Mouse (Mus musculus) liver, embryonic 16.5 days (tissue): ENCODE results near the gene Krt80. TPM values are rescaled to one million over a fixed set of nuclear protein-coding genes. Genes with fewer than 3 reads are reported as not detected.

ENCODE experiments used
- ATAC-seq: fragments of 200-750 bp; cut with Nextera tagmentation; 2 replicates; pipeline ENCODE4 v1.8.0; 2017; ENCODE audit warnings: low read depth, mild to moderate bottlenecking, moderate number of reproducible peaks, moderate library complexity
- H3K27ac ChIP-seq: fragments of 300-500 bp; sonication (generic); 2 replicates; pipeline ENCODE4 v1.5.1; 2014; ENCODE audit warnings: mild to moderate bottlenecking, low read length
- H3K27me3 ChIP-seq: fragments of 300-500 bp; sonication (generic); 2 replicates; pipeline ENCODE4 v1.6.1; 2014; ENCODE audit warnings: low read depth, low read length, mixed read lengths; ENCODE audit not compliant: control insufficient read depth, insufficient read depth
- H3K36me3 ChIP-seq: fragments of 300-500 bp; sonication (generic); 2 replicates; pipeline ENCODE4 v1.6.1; 2014; ENCODE audit warnings: mild to moderate bottlenecking; ENCODE audit not compliant: control insufficient read depth, insufficient read depth
- H3K4me1 ChIP-seq: fragments of 300-500 bp; sonication (generic); 2 replicates; pipeline ENCODE4 v1.6.1; 2014; ENCODE audit warnings: low read depth, low read length, mixed read lengths; ENCODE audit not compliant: control insufficient read depth
- H3K4me2 ChIP-seq: fragments of 300-500 bp; sonication (generic); 2 replicates; pipeline ENCODE4 v1.6.1; 2014; ENCODE audit warnings: low read depth, low read length, mixed read lengths
- H3K4me3 ChIP-seq: fragments of 300-500 bp; sonication (generic); 2 replicates; pipeline ENCODE4 v1.5.1; 2014; ENCODE audit warnings: low read depth, mild to moderate bottlenecking, low read length
- H3K9ac ChIP-seq: fragments of 300-500 bp; sonication (generic); 2 replicates; pipeline ENCODE4 v1.6.1; 2014; ENCODE audit warnings: low read depth, low read length
- H3K9me3 ChIP-seq: fragments of 300-500 bp; sonication (generic); replicated peaks from 2 replicates; pipeline ENCODE4 v1.6.1; 2016; ENCODE audit warnings: low read length; ENCODE audit not compliant: control insufficient read depth
- WGBS: fragments of 180-500 bp; shearing (Covaris S2); extraction: QIAGEN DNeasy Blood & Tissue Kit; methylation state at CpG from one replicate; pipeline ENCODE4 v1.1.7; 2014; ENCODE audit not compliant: insufficient replicate concordance; 5-methylcytosine and 5-hydroxymethylcytosine counted together
- polyA plus RNA-seq: library from polyadenylated mRNA; unstranded; fragments of >200 nt; fragmentation: Nextera tagmentation; extraction: Ambion mirVana; gene quantifications from 2 replicates; pipeline ENCODE4 v1.2.1, GENCODE M21; 2015

The Krt80 gene
- polyA plus RNA-seq, 1 experiment from 2014 or later = 0.52 TPM

- Histone ChIP-seq H3K36me3 (no peaks in the 10 kb centered on the region), H3K27ac (no peak overlapping the region), H3K4me1 (peaks cover 2% of the 10 kb centered on the region; the same call in 1 of the 2 replicates), H3K9me3 (no peaks in the 10 kb centered on the region), H3K4me2 (no peak overlapping the region), H3K27me3 (no peaks in the 10 kb centered on the region), H3K4me3 (no peak overlapping the region), H3K9ac (no peak overlapping the region)
- ATAC-seq = no peak
- 48% methylated on average over 15 of the region's 15 CpGs for WGBS
Measured at GRCm38 (mm10) chr15:101371141-101371985, 1.4 kb upstream of the Krt80 start.

GRCm38 (mm10) chr15:101369382-101370100, 421 bp downstream of the Krt80 start:
- Histone ChIP-seq H3K9me3 (no peaks in the 10 kb centered on the region), H3K27ac (no peak overlapping the region), H3K9ac (no peak overlapping the region), H3K4me2 (no peak overlapping the region), H3K4me3 (no peak overlapping the region), H3K36me3 (no peaks in the 10 kb centered on the region), H3K4me1 (0 out of 2 replicates have a peak, but pooled peaks cover 2% of the 10 kb centered on the region), H3K27me3 (no peaks in the 10 kb centered on the region)
- WGBS = 61% methylated on average over 12 of the region's 12 CpGs
- ATAC-seq = no peak

GRCm38 (mm10) chr15:101368502-101369381, 1.2 kb downstream of the Krt80 start:
- Histone ChIP-seq H3K27me3 (no peaks in the 10 kb centered on the region), H3K27ac (no peak overlapping the region), H3K4me3 (no peak overlapping the region), H3K4me2 (no peak overlapping the region), H3K9ac (no peak overlapping the region), H3K4me1 (0 out of 2 replicates have a peak, but pooled peaks cover 2% of the 10 kb centered on the region), H3K9me3 (no peaks in the 10 kb centered on the region), H3K36me3 (no peaks in the 10 kb centered on the region)
- WGBS = 59% methylated on average over 11 of the region's 11 CpGs
- ATAC-seq = no peak

DNA sequence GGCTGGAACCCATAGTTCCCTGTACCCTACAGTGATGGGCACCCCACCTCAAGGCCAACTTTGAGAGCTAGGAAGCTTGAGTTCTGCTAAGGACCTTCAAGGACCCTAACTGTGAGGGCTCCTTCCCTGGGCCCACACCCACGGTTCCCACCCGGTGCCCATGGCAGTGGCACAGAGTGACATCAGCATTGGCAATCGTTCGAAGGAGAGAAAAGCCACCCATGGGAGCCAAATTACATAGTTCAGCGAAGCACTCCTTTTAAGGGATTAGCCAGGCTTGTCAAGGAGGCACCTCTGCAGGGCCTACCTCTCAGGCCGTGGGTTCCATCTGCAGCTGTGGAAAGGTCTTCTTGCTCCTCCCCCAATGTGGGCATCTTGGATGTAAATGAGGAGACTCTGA, 1.9 kb downstream of the Krt80 start:
- Histone ChIP-seq H3K4me1 (0 out of 2 replicates have a peak, but pooled peaks cover 2% of the 10 kb centered on the region), H3K36me3 (no peaks in the 10 kb centered on the region), H3K9ac (no peak overlapping the region), H3K27me3 (no peaks in the 10 kb centered on the region), H3K4me2 (no peak overlapping the region), H3K9me3 (no peaks in the 10 kb centered on the region), H3K4me3 (no peak overlapping the region), H3K27ac (no peak overlapping the region)
- no peak for ATAC-seq
- 61% methylated on average over 6 of the region's 6 CpGs for WGBS

DNA sequence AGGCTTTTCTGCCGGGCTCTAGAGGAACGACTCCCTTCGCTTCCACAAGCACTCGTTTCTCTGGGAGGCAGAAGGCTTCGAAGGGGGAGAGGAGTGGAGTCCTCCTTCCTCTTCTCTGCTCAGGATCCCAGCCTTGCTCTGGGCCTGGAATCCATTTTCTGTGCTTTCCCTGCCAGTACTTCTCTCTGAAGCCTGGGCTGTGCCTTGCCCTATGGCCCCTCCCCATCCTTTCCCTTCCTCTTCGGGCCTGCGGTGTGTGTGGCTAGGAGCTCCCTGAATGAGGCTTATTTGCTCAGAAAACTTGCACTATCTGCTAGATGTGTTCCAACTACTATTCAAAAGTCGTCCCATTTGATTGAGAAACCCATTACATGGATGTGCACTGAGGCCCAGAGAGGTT, 2.5 kb downstream of the Krt80 start:
- no peak for ATAC-seq
- H3K9me3 ChIP-seq = no peaks in the 10 kb centered on the region
- no peak overlapping the region for H3K9ac ChIP-seq
- H3K4me3 ChIP-seq = no peak overlapping the region
- H3K27me3 ChIP-seq = no peaks in the 10 kb centered on the region
- H3K36me3 ChIP-seq = no peaks in the 10 kb centered on the region
- 0 out of 2 replicates have a peak, but pooled peaks cover 2% of the 10 kb centered on the region for H3K4me1 ChIP-seq
- WGBS = 38% methylated on average over 8 of the region's 8 CpGs
- no peak overlapping the region for H3K27ac ChIP-seq
- no peak overlapping the region for H3K4me2 ChIP-seq

- H3K36me3 ChIP-seq = no peaks in the 10 kb centered on the region
- no peak for ATAC-seq
- no peak overlapping the region for H3K4me3 ChIP-seq
- H3K27ac ChIP-seq = no peak overlapping the region
- 63% methylated on average over 2 of the region's 2 CpGs for WGBS
- no peaks in the 10 kb centered on the region for H3K27me3 ChIP-seq
- no peak overlapping the region for H3K4me2 ChIP-seq
- no peaks in the 10 kb centered on the region for H3K9me3 ChIP-seq
- H3K9ac ChIP-seq = no peak overlapping the region
- H3K4me1 ChIP-seq = no peaks in the 10 kb centered on the region
Measured at GRCm38 (mm10) chr15:101366926-101367325, 3.0 kb downstream of the Krt80 start.

GRCm38 (mm10) chr15:101366482-101366881, 3.5 kb downstream of the Krt80 start:
- no peak for ATAC-seq
- no peaks in the 10 kb centered on the region for H3K27me3 ChIP-seq
- 59% methylated on average over 3 of the region's 3 CpGs for WGBS
- H3K27ac ChIP-seq = no peak overlapping the region
- H3K9me3 ChIP-seq = no peaks in the 10 kb centered on the region
- no peak overlapping the region for H3K9ac ChIP-seq
- no peaks in the 10 kb centered on the region for H3K36me3 ChIP-seq
- no peak overlapping the region for H3K4me3 ChIP-seq
- H3K4me1 ChIP-seq = no peaks in the 10 kb centered on the region
- no peak overlapping the region for H3K4me2 ChIP-seq

GRCm38 (mm10) chr15:101365721-101366120, 4.2 kb downstream of the Krt80 start:
- 71% methylated on average over 4 of the region's 4 CpGs for WGBS

More at GRCm38 (mm10) chr15:101365721-101366120, 4.2 kb downstream of the Krt80 start:
- no peak overlapping the region for H3K9ac ChIP-seq
- no peaks in the 10 kb centered on the region for H3K9me3 ChIP-seq
- H3K4me3 ChIP-seq = no peak overlapping the region
- no peaks in the 10 kb centered on the region for H3K36me3 ChIP-seq
- no peak for ATAC-seq
- no peak overlapping the region for H3K4me2 ChIP-seq
- H3K27ac ChIP-seq = no peak overlapping the region
- no peaks in the 10 kb centered on the region for H3K27me3 ChIP-seq
- no peaks in the 10 kb centered on the region for H3K4me1 ChIP-seq
